Mouse (Mus musculus): ENCODE measurements at regions not wholly inside any gene's neighbourhood (a gene's known extent, or its start where the extent isn't known, plus 50 kb on each side); places are given as distances from the start of the nearest gene placed in this dataset.

DNA sequence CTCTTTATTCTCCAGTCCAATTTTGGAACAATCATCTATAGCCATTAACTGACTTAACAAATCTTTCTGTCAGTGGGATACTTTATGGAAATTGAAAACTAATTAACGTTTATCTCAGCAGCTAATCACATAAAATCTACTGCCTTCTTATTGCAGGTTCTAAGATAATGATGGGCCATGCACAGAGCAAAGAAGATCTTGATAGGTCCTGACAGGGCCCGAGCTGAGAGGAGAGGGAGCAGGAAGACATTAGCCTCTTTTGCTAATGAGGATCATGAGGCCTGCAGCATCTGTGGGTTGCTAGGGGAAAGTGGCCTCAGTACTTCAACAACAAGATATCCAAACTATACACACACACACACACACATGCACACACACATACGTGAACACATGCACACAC, 318.4 kb downstream of the Lmx1a start:
- no peak for DNase-seq (ENCODE audit: low read depth, low spot score)

DNA sequence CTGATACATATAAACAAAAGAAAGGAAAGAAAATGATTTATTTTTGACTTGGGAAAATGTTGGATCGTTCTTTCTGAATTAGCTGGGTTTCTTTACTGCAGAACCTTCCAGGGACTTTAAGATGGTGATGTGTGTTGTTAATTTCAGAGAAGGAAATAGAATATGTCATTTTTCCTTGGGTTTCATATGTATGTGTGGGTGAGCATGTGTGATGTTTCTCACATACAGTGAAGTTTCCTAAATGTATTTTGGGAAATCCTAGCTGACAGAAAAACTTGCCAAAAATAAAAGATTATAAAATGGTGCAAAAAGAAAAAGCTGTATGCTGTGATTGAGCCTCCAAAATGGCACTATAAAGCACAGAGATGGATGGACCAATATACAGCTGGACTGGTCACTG, 319.2 kb downstream of the Lmx1a start:
- no peak for DNase-seq (ENCODE audit: low read depth, low spot score)

DNA sequence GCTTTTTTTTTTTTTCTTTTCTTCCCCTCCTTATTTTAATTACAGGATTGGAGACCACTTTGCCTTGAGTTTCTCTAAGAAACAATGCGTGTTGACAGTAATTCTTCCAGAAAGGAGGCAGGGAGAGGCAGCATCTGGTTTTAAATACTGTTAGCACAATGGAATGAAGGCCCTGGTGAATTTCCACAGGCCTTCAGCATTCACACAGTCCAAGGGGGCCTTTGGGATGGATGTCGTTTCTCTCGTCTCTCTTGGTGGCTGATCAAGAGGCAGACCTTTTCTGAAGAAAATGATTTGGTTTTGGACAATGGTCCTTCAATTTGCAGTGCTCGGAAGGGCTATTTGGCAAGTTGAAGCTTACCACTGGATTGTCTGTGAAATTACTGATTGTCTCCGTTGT, 321.4 kb downstream of the Lmx1a start:
- DNase-seq (ENCODE audit: low read depth, low spot score): no peak

- no peak for DNase-seq (ENCODE audit: low read depth, low spot score)
Measured at GRCm38 (mm10) chr1:168012069-168012468, 323.0 kb downstream of the Lmx1a start.

- no peak for DNase-seq (ENCODE audit: low read depth, low spot score)
Measured at GRCm38 (mm10) chr1:168012611-168013010, 323.6 kb downstream of the Lmx1a start.

- no peak for DNase-seq (ENCODE audit: low read depth, low spot score)
Measured at GRCm38 (mm10) chr1:168016375-168016890, 327.4 kb downstream of the Lmx1a start.

DNA sequence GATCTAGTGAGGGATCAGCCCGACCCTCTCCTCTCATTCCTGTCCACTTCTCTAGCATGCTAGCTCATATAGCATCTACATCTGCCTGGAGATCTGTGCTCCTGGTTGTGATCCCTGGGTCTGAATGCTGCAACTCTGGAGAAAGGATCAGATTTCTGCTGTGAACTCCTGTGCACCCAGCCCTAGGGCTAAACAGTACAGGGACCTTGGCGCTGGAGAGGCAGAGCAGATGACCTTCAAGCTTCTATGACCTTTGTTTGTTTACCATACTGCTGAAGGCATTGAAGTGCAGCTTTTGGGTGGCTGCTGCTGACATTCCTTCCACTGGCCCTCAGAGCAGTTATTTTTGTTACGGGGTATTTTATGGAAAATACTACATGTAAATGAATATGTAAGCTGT, 337.4 kb downstream of the Lmx1a start:
- no peak for DNase-seq (ENCODE audit: low read depth, low spot score)

DNA sequence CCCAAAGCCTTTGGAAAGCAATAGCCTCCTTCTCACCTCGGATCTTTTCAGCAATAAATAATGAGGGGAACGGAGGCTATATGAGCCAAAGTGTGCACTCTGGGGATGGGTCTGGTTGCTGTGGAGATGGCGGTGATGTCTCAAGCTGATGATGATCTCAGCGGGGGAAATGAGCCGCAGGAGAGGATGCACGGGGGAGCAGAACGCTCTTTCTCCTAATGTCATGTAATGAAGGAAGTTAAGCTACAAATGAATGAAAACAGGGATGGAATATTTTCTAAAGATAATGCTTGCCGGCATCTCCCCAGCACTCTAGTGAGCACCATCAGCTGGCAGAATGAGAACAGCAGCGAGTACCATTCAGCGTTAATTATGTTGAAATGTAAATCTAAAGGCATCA, 355.7 kb downstream of the Lmx1a start:
- no peak for DNase-seq (ENCODE audit: low read depth, low spot score)

DNA sequence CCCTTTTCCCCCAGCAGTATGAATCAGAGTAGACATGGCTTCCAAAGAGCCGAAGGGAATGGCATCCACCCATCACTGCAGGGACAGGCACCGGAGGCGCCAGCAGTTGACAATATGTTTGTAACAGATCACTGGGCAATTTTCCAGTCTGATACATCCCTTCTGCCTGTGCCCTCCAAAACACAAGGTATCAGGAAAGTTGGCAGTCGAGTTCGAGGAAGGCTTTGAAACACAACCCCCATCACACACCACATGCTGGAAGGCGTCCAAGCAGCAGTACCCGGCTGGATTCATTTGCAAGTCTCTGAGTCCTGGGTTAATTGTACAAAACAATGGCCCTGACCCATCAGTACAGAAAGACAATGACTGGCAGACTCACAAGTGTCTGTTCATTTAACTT, 357.3 kb downstream of the Lmx1a start:
- no peak for DNase-seq (ENCODE audit: low read depth, low spot score)

DNA sequence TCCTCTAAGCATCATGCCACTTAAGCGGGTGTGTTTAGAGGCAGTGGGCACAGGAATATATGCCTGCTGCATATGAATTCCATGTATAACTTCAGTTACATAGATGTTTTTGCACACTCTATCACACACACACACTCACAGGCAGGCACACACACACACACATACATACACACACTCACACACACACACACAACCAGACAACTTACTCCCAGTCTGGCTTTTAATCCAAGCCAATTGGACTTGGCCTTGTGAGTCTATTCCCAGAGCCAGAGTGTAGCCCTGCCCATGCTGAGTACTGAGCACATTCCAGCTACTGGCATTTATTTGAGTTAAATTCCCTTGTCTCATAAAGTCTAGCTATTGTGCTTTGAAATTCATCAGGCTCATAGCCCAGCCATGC, 357.7 kb downstream of the Lmx1a start:
- DNase-seq (ENCODE audit: low read depth, low spot score): no peak

- no peak for DNase-seq (ENCODE audit: low read depth, low spot score)
Measured at GRCm38 (mm10) chr1:168049965-168050364, 360.9 kb downstream of the Lmx1a start.

DNA sequence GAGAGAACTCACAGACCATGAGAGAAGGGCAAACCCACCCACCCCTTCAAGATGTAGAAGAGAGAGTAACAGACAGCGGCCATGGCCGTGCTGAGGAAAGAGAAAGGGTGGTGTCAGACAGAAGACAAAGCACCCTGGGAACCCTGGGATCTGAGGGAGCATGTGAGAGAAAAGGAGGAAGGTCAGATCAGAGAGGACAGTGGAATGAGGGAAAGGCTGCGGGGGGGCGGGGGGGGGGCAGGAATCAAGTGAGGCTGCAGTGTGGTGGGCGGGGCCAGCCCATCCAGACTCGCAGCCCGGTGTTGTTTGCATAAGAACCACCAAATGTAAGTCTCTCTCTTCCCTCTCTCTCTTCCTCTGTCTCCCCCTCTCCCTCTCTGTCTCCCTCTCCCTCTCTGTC, 367.4 kb downstream of the Lmx1a start:
- no peak for DNase-seq (ENCODE audit: low read depth, low spot score)

DNA sequence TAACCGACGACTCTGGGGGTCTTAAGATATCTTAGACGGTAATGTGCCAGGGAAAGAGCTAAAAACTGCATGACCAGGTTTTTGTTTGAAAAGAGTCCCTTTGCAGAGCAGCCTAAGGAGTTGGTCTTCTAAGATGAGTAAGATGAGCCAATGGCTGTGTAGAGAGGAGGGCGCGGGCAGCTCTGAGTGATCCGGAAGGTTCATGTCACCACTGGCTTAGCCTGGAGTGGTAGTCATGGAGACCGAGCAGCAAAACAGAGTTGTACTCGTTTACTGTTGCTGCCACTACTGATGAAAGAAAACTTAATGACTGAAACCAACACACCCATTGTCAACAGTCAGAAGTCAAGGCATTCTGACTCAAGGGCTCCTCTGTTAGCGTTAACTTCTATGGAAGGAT, 368.4 kb downstream of the Lmx1a start:
- DNase-seq (ENCODE audit: low read depth, low spot score): no peak

GRCm38 (mm10) chr1:168058769-168059168, 369.7 kb downstream of the Lmx1a start:
- no peak for DNase-seq (ENCODE audit: low read depth, low spot score)

- no peak for DNase-seq (ENCODE audit: low read depth, low spot score)
Measured at GRCm38 (mm10) chr1:168064065-168064664, 367.9 kb downstream of the Pbx1 start.

GRCm38 (mm10) chr1:168065598-168066041, 366.4 kb downstream of the Pbx1 start:
- no peak for DNase-seq (ENCODE audit: low read depth, low spot score)

- no peak for DNase-seq (ENCODE audit: low read depth, low spot score)
Measured at GRCm38 (mm10) chr1:168066810-168067209, 365.3 kb downstream of the Pbx1 start.

GRCm38 (mm10) chr1:168068003-168068919, 363.8 kb downstream of the Pbx1 start:
- DNase-seq (ENCODE audit: low read depth, low spot score): no peak

GRCm38 (mm10) chr1:168068920-168069590, 363.0 kb downstream of the Pbx1 start:
- no peak for DNase-seq (ENCODE audit: low read depth, low spot score)
